Mouse (Mus musculus) liver, embryonic 16.5 days (tissue): ENCODE data around the gene Cers6. TPM values are rescaled to one million over a fixed set of nuclear protein-coding genes. Genes with fewer than 3 reads are reported as not detected.

Source experiments
- ATAC-seq: fragments of 200-750 bp; cut with Nextera tagmentation; 2 replicates; pipeline ENCODE4 v1.8.0; 2017; ENCODE audit warnings: low read depth, mild to moderate bottlenecking, moderate number of reproducible peaks, moderate library complexity
- H3K27ac ChIP-seq: fragments of 300-500 bp; sonication (generic); 2 replicates; pipeline ENCODE4 v1.5.1; 2014; ENCODE audit warnings: mild to moderate bottlenecking, low read length
- H3K27me3 ChIP-seq: fragments of 300-500 bp; sonication (generic); 2 replicates; pipeline ENCODE4 v1.6.1; 2014; ENCODE audit warnings: low read depth, low read length, mixed read lengths; ENCODE audit not compliant: control insufficient read depth, insufficient read depth
- H3K36me3 ChIP-seq: fragments of 300-500 bp; sonication (generic); 2 replicates; pipeline ENCODE4 v1.6.1; 2014; ENCODE audit warnings: mild to moderate bottlenecking; ENCODE audit not compliant: control insufficient read depth, insufficient read depth
- H3K4me1 ChIP-seq: fragments of 300-500 bp; sonication (generic); 2 replicates; pipeline ENCODE4 v1.6.1; 2014; ENCODE audit warnings: low read depth, low read length, mixed read lengths; ENCODE audit not compliant: control insufficient read depth
- H3K4me2 ChIP-seq: fragments of 300-500 bp; sonication (generic); 2 replicates; pipeline ENCODE4 v1.6.1; 2014; ENCODE audit warnings: low read depth, low read length, mixed read lengths
- H3K4me3 ChIP-seq: fragments of 300-500 bp; sonication (generic); 2 replicates; pipeline ENCODE4 v1.5.1; 2014; ENCODE audit warnings: low read depth, mild to moderate bottlenecking, low read length
- H3K9ac ChIP-seq: fragments of 300-500 bp; sonication (generic); 2 replicates; pipeline ENCODE4 v1.6.1; 2014; ENCODE audit warnings: low read depth, low read length
- H3K9me3 ChIP-seq: fragments of 300-500 bp; sonication (generic); replicated peaks from 2 replicates; pipeline ENCODE4 v1.6.1; 2016; ENCODE audit warnings: low read length; ENCODE audit not compliant: control insufficient read depth
- WGBS: fragments of 180-500 bp; shearing (Covaris S2); extraction: QIAGEN DNeasy Blood & Tissue Kit; methylation state at CpG from one replicate; pipeline ENCODE4 v1.1.7; 2014; ENCODE audit not compliant: insufficient replicate concordance; 5-methylcytosine and 5-hydroxymethylcytosine counted together
- polyA plus RNA-seq: library from polyadenylated mRNA; unstranded; fragments of >200 nt; fragmentation: Nextera tagmentation; extraction: Ambion mirVana; gene quantifications from 2 replicates; pipeline ENCODE4 v1.2.1, GENCODE M21; 2015

Gene Cers6
- polyA plus RNA-seq, 1 experiment from 2014 or later, result 10.7 TPM

DNA sequence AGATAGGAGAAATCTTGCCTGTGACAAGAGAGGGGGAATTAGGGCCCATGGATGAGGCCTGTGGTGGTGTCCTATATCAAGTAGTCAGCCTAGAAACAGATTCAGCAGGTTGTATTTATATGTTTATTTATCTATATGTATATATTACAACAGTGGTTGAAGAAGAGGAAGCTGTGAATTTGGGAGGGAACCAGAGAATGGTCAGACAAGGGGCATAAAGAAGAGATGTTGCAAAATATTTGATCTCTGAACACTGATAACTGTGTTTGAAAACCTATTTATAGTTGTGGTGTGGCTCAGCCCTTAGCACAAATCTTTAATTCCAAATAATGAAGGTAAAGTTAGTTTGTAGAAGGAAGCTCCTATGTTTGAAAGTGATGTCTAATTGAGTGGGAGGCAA, 134.5 kb downstream of the Cers6 start:
- ATAC-seq, result no peak
- H3K9ac ChIP-seq, result no peak overlapping the region
- H3K4me3 ChIP-seq, result no peak overlapping the region
- H3K4me1 ChIP-seq, result no peaks in the 10 kb centered on the region; the same call in 1 of the 2 replicates
- H3K9me3 ChIP-seq, result no peaks in the 10 kb centered on the region
- no peak overlapping the region for H3K27ac ChIP-seq
- H3K27me3 ChIP-seq, result no peaks in the 10 kb centered on the region
- no peak overlapping the region for H3K4me2 ChIP-seq
- H3K36me3 ChIP-seq, result no peaks in the 10 kb centered on the region

DNA sequence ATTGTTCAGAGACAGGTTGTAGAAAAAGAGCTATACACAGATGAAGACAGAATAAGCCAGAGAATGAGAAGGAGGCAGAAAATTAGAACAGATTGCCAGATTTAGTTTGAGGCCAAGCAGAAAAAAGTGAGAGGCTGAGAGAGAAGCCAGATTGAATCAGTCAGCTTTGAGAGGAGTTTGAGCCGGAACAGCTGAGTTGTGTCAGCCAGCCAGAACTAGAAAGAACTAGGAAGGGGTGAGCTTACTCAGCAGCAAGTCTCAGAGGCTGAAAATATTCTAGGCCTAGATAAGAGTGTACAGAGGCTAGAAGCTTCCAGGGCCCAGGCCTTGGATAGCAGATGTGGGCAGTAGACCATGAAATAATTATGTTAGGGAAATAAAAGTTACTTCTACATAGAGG, 135.0 kb downstream of the Cers6 start:
- Histone ChIP-seq H3K9me3 (no peaks in the 10 kb centered on the region), H3K4me2 (no peak overlapping the region), H3K4me3 (no peak overlapping the region), H3K27me3 (no peaks in the 10 kb centered on the region), H3K9ac (no peak overlapping the region), H3K27ac (no peak overlapping the region), H3K4me1 (no peaks in the 10 kb centered on the region; the same call in 1 of the 2 replicates), H3K36me3 (no peaks in the 10 kb centered on the region)
- ATAC-seq, result no peak
- 56% methylated on average over 1 of the region's 1 CpGs for WGBS

GRCm38 (mm10) chr2:69004001-69004400, 142.8 kb downstream of the Cers6 start:
- H3K4me1 ChIP-seq, result no peaks in the 10 kb centered on the region
- ATAC-seq, result no peak
- no peak overlapping the region for H3K27ac ChIP-seq
- H3K9ac ChIP-seq, result no peak overlapping the region
- H3K4me2 ChIP-seq, result no peak overlapping the region
- H3K27me3 ChIP-seq, result no peaks in the 10 kb centered on the region
- no peaks in the 10 kb centered on the region for H3K9me3 ChIP-seq
- no peaks in the 10 kb centered on the region for H3K36me3 ChIP-seq
- 71% methylated on average over 5 of the region's 5 CpGs for WGBS
- no peak overlapping the region for H3K4me3 ChIP-seq

- H3K4me3 ChIP-seq, result no peak overlapping the region
- 70% methylated on average over 7 of the region's 7 CpGs for WGBS
- no peak for ATAC-seq
- no peak overlapping the region for H3K9ac ChIP-seq
- no peak overlapping the region for H3K4me2 ChIP-seq
- no peaks in the 10 kb centered on the region for H3K27me3 ChIP-seq
- H3K9me3 ChIP-seq, result no peaks in the 10 kb centered on the region
- H3K4me1 ChIP-seq, result no peaks in the 10 kb centered on the region
- no peaks in the 10 kb centered on the region for H3K36me3 ChIP-seq
- no peak overlapping the region for H3K27ac ChIP-seq
These were observed 150.2 kb downstream of the Cers6 start for GRCm38 (mm10) chr2:69011392-69011791.

- no peaks in the 10 kb centered on the region for H3K9me3 ChIP-seq
- no peaks in the 10 kb centered on the region for H3K36me3 ChIP-seq
- H3K4me2 ChIP-seq, result no peak overlapping the region
- no peak overlapping the region for H3K4me3 ChIP-seq
- no peak for ATAC-seq
- H3K9ac ChIP-seq, result no peak overlapping the region
- no peaks in the 10 kb centered on the region for H3K4me1 ChIP-seq
- no peaks in the 10 kb centered on the region for H3K27me3 ChIP-seq
- 72% methylated on average over 2 of the region's 2 CpGs for WGBS
- H3K27ac ChIP-seq, result no peak overlapping the region
These were observed 150.6 kb downstream of the Cers6 start for GRCm38 (mm10) chr2:69011860-69012259.

- Histone ChIP-seq H3K27ac (no peak overlapping the region), H3K4me3 (no peak overlapping the region), H3K4me1 (no peaks in the 10 kb centered on the region), H3K9me3 (no peaks in the 10 kb centered on the region), H3K9ac (no peak overlapping the region), H3K36me3 (no peaks in the 10 kb centered on the region), H3K27me3 (no peaks in the 10 kb centered on the region), H3K4me2 (no peak overlapping the region)
- 66% methylated on average over 9 of the region's 9 CpGs for WGBS
- no peak for ATAC-seq
These were observed 153.0 kb downstream of the Cers6 start for GRCm38 (mm10) chr2:69014241-69014640.

DNA sequence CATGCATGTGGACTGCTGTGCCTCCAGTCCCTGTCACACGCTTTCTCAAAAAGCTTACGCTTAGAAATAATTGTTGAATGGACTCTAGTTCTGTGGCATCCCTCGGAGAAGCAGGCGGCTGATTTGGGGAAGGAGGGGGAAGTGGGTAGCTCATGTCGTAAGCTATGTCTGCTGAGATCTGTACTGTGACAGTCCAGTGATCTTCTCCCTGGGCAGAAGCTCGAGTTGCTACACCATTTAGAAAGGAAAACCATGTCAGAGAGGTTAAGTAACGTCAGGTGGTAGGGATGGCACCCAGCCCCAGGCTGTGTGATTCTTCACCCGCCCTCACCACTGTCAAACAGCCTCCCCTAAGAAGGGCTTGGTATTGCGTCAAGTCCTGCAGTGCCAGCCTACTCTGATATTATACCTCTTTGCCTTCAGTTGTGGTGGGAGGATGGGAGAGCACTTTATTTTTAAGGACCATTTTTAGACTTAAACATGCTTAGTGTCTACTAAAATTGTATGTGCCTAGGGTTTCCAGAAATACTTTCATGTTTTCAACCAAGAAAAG, 154.0 kb downstream of the Cers6 start:
- Histone ChIP-seq H3K4me3 (no peak overlapping the region), H3K9me3 (no peaks in the 10 kb centered on the region), H3K9ac (no peak overlapping the region), H3K4me2 (no peak overlapping the region), H3K36me3 (no peaks in the 10 kb centered on the region), H3K27ac (no peak overlapping the region), H3K4me1 (no peaks in the 10 kb centered on the region), H3K27me3 (no peaks in the 10 kb centered on the region)
- ATAC-seq, result peak; percentile 37; the same call in 1 of the 2 replicates
- 60% methylated on average over 9 of the region's 9 CpGs for WGBS

- no peak for ATAC-seq
- H3K4me3 ChIP-seq, result no peak overlapping the region
- 53% methylated on average over 5 of the region's 5 CpGs for WGBS
- H3K4me2 ChIP-seq, result no peak overlapping the region
- H3K27ac ChIP-seq, result no peak overlapping the region
- H3K36me3 ChIP-seq, result no peaks in the 10 kb centered on the region
- no peaks in the 10 kb centered on the region for H3K27me3 ChIP-seq
- no peak overlapping the region for H3K9ac ChIP-seq
- no peaks in the 10 kb centered on the region for H3K4me1 ChIP-seq
- no peaks in the 10 kb centered on the region for H3K9me3 ChIP-seq
These were observed 154.6 kb downstream of the Cers6 start for GRCm38 (mm10) chr2:69015822-69016221.

DNA sequence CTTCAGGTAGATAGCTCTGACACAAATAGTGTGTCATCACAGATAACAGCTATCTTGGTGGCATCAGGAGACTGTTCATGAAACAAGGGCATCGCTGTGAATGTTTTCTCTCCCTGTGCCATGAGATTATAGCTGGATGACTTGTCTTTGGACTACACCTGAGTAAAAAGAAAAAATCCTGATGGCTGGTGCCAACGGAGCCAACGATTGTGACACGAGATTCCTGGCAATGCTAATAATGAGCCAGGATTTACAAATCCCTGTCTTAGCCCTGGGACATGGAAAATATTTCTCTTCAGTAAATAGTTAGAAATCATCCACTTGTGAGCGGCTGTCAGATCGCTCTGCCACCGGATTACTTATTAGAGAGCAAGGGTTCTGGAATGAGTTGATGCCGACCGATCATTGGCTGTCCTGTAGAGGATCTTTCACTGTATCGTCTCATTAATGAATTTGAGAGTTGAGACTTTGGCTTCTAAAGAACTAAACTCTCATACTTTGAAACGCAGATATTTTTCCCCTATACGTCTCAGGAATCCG, 157.9 kb downstream of the Cers6 start:
- Histone ChIP-seq H3K9ac (no peak overlapping the region), H3K27ac (no peak overlapping the region), H3K36me3 (no peaks in the 10 kb centered on the region), H3K4me1 (no peaks in the 10 kb centered on the region), H3K9me3 (no peaks in the 10 kb centered on the region), H3K27me3 (no peaks in the 10 kb centered on the region), H3K4me2 (no peak overlapping the region), H3K4me3 (no peak overlapping the region)
- ATAC-seq, result no peak
- 77% methylated on average over 13 of the region's 13 CpGs for WGBS
